Mouse (Mus musculus) frontal cortex, postnatal 14 days (tissue): ENCODE measurements at regions not wholly inside any gene's neighbourhood (a gene's known extent, or its start where the extent isn't known, plus 50 kb on each side); places are given as distances from the start of the nearest gene placed in this dataset.
"Not testable (repeated sequence)": the region's sequence is repeated elsewhere in the genome, so short reads cannot be mapped to it uniquely, and the experiment has no call there.

Source experiments
- DNase-seq, 2 experiments: peaks; one replicate each; pipeline ENCODE4 v3.0.0; 2022; ENCODE audit warnings: low spot score in 2 of 2

DNA sequence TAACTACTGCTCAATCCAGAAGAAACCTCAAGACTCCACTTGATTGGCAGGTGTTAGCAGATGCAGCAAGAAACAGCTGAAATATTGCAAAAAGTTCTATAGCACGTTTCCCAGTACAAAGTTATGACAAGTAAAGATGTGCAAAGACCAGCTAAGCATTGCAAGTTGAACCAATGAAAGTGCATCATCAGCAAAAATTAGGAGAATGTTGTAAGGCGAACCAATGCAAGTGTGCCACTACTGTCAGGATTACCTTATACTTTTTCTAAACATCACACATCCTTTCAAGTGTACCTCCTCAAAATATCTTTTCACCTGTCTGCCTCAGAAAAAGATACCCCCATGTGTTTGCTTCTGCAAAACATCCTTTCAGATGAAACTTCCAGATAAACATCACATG is 244.7 kb downstream of the Slco6d1 start:
- DNase-seq, result no peak

DNA sequence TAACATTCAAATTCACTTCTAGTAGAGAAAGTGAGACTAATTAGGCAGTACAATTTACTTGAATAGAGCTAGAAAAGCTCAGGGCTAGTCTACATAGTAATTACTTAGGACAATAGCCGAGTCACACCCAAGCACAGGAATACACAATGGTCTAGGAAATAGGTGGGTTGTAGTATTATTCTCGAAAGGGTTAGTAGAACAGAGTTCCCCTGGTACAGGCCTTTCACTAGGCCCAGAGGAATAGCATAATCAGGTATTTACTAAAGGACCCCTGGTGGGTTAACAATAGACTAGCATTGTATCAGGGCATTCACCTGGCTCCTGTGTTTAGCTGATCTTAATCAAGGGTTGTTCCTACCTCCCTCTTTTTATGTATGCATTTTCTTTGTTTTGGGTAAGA is 246.5 kb downstream of the Slco6d1 start:
- DNase-seq, result not testable (repeated sequence)

DNA sequence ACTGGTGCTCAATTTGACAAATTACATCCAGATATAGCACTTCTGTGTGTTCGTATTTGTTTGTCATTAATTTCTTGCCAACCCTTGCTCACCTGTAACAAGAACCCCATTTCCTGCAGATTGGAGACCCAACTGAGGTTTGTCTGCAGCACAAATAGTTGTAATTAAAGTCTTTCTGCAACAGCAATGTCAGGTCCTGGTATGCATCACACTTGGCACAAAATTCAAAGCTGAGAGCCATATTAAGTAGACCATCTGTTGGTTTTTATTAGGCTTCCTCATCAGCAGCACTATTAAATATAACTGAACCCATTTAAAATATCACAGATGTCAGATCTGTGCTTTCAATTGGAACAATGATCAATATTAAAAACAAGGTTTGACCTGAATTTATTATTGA is 247.0 kb downstream of the Slco6d1 start:
- DNase-seq, result no peak

DNA sequence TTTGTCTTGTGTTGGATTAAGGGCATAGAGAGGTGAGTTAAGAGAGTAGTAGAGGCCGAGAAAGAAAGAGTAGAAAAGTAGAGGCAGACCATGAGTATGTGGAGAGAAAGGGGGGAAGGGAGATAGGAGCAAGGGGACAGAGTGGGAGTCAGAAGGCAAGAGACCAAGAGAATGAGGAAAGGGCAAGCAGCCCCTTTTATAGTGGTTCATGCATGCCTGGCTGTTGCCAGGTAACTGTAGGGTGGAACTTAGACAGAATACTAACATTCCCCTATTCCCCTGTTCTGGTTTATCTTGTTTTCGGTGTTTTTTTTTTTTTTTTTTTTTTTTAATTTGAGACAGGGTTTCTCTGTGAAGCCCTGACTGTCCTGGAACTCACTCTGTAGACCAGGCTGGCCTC is 247.7 kb downstream of the Slco6d1 start:
- no peak for DNase-seq

DNA sequence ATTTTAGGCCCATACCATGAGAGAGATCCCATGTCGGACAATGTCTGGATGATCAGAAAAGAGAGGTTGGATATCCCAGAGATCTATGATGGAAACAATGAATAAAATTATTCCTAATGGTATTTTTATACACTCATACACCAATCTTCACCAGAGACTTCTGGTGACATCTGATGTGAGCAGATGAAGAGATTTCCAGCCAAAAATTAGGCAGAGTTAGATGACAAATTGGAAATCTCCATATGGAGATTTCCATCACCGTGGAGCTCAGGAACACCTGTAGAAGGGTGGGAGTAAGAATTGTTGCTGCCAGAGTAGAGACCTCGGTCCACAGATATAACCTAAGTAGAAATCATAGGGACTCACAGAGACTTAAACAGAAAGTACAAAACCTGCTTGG is 257.8 kb downstream of the Slco6d1 start:
- no peak for DNase-seq

DNA sequence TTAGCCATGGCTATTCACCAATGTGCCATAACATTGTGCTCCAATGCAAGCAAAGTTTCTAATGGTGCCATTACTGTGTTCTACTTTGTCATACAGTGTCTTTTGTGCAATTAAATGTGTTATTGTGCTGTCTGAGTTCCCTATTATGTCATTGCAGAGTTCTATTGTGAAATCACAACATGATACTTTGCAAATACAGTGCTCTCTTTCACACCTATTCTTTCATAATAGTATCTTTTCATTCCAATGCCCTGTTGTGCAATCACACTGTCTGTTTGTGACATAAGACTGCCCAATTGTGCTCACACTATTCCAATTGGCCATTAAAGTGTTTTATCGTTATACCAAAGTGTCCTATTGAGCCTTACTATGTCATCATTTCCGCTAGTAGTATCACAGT is 292.9 kb downstream of the Slco6d1 start:
- DNase-seq, result no peak

DNA sequence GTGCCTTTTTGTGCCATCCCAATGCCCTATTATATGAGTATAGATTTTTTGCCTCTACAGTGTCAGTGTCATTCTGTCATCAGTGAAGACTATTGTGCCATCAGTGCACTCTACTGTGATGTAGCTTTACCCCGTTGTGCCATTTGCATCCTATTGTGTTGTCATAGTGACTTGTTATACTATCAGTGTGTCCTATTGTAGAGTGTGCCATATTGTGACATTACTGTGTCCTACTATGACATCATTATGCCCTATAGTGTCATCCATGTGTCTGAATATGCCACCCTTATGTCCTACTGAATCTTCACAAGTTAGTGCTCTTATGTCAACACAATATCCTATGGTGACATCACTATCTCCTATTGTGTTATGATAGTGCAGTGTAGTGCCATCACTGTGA is 293.4 kb downstream of the Slco6d1 start:
- no peak for DNase-seq

DNA sequence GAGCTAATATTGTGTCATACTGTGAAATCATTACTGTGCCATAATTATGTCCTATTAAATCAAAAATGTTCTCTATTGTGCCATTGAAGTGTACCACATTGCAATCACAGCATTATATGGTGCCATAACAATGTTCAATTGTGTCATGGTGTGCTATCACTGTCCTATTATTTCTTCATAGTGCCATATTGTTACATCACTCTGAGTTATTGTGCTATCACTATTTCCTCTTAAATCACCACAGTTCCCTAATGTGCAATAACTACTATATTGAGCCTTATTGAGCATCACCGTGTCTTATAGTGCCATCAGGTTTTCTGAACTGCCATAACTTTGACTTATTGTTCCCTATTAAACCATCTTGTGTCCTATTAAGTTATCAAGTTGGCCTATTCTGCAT is 299.7 kb downstream of the Slco6d1 start:
- DNase-seq, result no peak

DNA sequence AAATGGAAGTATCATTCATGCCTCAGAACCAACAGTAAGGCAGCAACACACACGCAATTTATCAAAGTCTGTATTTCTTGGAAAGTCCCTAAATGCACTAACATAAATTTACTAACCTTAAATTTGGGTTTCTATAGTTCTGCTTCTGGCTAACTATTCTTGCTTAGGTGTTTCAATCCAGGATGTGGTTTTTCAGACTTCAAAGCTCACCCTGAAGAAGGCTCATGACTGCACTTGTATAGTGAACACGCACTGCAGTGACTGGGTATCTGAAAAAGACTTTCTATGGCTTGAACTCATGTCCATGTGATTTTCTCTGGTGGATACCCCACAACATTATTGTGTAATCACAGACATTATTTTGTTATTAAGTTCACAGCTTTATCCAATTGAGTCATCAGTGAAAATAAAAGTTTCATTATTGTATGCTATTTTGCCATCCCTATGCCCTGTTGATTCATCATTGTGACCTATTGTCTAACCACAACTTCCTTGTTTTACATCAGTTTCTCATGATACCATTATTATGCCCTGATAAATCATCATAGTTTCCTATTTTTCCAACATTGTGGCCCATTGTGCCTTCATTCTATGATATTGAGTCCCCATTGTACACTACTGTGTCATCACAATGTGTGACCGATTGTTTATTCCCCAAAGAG is 306.6 kb downstream of the Slco6d1 start:
- DNase-seq, result no peak

DNA sequence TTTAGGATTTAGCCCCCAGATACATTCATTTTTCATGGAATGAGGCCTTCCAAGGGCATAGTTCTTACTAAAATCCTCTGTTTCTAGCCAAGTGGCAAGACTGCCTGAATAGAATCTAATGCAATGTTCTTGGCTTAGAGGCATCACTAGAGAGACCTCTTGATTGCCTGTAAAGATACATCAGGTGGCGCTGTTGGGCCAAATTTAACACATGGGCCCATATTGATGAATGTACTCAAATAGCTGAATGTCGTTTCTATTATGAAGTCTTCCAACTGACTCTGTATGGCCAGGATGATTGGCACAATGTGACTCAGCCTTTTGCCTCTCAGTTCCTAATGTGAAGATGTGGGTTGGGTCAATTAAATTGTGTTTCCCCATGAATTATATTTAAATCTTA is 328.0 kb downstream of the Slco6d1 start:
- peak; percentile 7 to 17 for DNase-seq

DNA sequence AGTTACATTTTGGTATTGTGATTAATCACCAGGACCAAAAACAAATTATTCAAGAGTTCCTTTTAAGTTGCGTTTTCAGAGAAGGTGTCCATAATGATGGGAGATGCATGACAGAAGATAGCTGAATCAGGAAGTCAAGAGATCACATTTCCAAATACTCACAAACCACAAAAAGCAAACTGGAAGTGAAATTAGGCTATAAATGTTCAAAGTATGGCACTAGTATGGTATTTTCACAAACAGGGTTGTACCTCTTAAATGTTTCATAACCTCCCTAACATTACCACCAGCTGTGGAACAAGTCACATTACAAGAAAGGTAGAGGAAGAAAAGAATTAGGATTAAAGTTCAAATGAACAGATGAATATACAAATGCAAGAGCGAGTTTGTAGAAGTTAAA is 367.6 kb downstream of the Slco6d1 start:
- DNase-seq, result no peak

DNA sequence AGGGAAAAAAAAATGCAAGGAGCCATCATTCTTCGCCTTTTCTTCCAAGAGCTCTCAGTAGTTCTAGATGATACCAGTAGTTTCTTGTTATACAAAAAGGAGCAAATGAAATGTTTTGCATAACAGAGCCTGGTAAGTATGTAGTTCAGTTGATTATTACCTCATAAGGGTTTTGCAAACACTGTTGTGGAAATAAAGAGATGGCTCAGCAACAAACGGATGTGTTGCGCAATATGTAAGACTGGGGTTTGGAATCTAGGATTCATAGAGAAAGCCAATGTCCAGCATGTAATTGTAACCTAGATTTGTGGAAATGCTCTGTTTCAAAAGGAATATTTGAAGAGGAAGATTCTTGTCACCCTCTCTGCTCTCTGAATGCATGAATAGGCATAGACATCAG is 372.4 kb downstream of the Slco6d1 start:
- DNase-seq, result no peak

DNA sequence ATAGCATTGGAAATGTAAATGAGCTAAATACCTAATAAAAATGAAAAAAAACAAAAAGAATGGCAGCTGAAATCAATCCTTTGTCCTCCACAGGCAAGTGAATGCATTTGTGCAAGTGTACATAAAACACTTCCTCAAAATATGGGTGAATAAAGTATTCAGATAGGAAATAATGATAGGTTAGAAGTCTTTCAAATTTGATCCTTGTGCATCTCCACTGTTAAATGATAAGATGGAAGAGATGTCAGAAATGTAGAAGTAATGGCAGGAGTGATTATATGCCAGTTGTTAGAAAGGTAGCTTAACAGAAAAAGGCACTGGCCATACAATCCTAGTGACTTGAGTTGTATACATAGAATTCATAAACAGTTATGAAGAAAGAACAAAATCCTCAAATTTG is 391.6 kb downstream of the Slco6d1 start:
- DNase-seq, result no peak

DNA sequence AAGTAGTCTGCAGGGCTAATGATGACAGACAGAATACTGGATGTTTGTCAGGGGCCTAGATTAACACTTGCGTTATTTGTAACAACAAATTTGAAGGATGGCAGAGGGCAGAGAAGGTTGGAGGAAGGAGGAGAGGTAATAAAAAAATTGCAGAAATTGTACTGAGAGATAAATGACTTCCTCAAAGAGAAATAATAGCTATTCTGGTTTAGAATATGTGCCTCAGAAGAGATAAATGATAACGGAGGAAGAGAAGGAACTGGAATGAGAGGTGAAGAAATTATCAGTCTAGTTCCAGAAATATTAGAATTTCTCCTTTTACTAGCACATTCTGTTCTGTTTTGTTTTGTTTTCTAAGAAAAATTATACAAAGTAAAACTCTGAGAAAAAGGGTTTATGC is 393.1 kb downstream of the Slco6d1 start:
- no peak for DNase-seq

DNA sequence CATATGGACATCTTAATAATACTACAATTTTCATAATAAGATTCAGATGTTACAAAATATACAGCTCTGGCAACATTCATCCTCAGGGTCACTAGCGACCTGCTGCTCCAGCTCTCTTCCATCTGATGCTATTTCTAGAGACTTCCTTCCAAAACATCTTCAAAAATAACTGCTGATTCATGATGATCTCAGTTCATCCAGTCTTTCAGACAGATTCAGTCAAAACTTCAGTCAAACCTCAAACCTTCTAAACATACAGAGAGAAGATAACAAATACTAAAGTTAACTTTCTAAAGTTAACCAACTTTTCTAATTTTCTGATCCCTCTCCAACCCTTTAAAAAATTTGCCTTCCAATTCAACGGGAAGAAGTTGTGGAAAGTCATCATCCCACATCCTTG is 397.2 kb downstream of the Slco6d1 start:
- DNase-seq, result no peak

DNA sequence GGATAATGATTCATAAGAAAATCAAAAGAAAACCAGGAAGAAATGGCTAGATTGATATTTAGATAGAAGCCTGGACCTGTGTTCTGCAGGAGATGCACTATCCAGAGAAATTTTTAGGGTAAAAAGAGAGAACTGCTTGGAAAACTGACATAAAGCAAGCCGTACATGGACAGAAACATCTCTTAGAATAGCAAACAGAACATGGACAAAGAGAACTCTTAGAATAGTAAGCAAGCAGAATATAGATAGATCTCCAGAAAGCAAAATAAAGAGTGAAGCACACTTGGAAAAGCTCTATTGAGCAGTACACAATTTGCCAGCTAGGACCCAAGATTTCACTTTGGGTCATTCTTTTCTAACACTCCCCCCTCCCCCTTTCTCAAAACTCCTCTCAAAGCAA is 439.3 kb downstream of the Slco6d1 start:
- no peak for DNase-seq

DNA sequence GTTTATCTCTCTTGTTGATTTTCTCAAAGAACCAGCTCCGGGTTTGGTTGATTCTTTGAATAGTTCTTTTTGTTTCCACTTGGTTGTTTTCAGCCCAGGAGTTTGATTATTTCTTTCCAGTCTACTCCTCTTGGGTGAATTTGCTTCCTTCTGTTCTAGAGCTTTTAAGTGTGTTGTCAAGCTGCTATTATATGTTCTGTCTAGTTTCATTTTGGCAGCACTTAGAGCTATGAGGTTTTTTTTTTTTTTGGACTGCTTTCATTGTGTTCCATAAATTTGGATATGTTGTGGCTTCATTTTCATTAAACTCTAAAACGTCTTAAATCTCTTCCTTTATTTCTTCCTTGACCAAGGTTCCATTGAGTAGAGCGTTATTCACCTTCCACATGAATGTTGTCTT is 485.3 kb downstream of the Slco6d1 start:
- no peak for DNase-seq

DNA sequence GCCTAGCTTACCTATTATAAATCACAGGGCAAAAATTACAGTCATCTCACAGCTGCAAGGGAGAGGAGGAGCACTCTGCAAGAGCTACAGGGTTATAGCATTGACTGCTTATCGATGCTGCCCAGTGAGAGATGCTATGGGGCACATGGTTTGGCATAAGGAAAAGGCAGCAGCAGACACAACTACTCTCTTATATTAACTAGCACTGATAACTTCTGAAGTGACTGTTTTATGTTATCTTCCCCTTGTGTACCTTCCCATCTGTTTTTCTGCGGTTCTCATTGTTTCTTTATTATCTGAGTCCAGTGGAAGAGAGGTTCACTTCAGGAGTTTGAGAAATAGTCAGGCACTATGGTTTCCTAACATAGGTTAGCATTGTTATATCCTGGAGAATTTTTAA is 502.1 kb downstream of the Slco6d1 start:
- no peak for DNase-seq

DNA sequence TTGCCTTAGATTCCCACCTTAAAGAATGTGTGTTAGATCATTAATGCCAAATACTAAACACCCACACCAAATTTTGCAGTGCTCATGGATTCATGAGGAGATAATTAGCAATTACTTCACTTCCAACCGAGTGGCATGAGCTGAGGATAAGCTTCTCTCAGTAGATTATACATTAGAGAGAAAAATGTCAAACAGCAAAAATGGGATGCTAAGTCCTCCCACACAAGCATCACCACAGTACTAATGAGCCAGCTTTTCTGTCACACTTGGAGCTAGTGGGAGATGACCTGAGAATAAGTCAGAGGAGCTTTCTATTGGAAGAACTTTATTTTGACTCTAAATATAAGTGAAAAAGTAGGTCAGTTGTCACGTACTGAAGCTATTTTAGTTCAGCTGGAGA is 504.0 kb downstream of the Slco6d1 start:
- peak; percentile 4 to 12 for DNase-seq

DNA sequence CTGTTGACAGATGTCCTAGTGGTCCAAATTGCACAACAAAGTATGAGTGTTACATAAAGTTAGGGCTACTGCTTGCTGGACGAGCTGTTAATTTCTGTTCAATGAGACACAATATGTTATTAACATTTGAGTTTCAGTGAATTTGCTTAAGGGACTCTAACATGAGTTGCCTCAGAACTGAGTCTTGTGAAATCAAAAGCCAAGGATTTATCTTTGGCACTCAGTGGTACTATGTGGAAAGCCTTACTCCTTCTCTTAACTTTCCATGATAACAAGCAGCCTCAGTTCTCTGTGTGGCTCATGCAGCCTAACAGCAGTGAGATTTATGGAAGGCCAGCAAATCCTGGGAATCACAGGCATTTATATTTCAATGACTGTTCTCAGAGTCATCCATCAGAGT is 510.0 kb downstream of the Slco6d1 start:
- DNase-seq, result no peak

DNA sequence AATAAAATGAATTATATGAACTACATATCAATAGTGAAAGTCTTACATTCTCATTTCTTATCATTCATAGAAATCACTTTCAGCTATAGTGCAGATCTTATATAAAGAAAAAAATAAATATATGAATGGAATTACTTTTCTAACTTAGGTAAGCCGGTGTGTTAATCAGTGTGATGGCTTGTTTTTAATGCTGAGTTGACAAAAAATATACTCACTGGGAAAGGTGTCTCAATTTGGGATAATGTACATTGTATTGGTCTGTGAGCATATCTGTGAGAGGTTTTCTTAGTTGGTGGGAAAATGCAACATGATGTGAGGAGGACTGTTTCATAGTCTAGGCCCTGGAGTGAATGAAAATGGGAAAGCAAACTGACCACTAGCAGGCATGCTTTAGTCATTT is 511.3 kb downstream of the Slco6d1 start:
- DNase-seq, result no peak

DNA sequence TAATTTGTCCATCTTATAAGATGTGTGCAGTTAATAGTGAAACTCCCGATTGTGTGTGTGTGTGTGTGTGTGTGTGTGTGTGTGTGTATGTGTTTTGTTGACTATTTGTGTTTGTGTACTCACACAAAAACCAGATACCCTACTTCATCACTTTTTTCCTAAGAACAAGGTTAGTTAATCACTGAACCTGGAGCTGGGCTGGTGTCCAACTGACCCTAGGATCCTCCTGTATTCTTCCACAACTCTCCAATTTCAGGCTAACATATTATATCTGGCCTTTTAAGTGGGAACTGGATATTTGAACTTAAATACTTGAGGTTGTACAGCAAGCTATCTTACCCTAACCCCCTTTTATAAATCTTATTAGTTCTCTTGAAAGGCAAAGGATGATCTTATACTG is 556.8 kb downstream of the Slco6d1 start:
- DNase-seq, result no peak
